Mouse (Mus musculus) cerebellum, adult 2 months (tissue): ENCODE results near the gene Zc3h18. TPM values are rescaled to one million over a fixed set of nuclear protein-coding genes. Genes with fewer than 3 reads are reported as not detected.

Experiments used
- DNase-seq, 2 experiments: peaks; one replicate each; pipeline ENCODE4 v3.0.0; 2021
- H3K27ac ChIP-seq: fragments of 200-500 bp; 2 replicates; pipeline ENCODE4 v1.5.1; 2012; ENCODE audit warnings: low read length, control low read depth, inconsistent platforms; ENCODE audit not compliant: insufficient read depth
- H3K27me3 ChIP-seq: fragments of 200-500 bp; 2 replicates; pipeline ENCODE4 v1.6.1; 2012; ENCODE audit warnings: inconsistent platforms, mild to moderate bottlenecking, low read length, moderate library complexity; ENCODE audit not compliant: control insufficient read depth, insufficient read depth
- H3K4me1 ChIP-seq: fragments of 200-500 bp; 2 replicates; pipeline ENCODE4 v1.6.1; 2011; ENCODE audit warnings: low read length; ENCODE audit not compliant: control insufficient read depth, insufficient read depth
- H3K4me3 ChIP-seq: fragments of 200-500 bp; replicated peaks from 2 replicates; pipeline ENCODE3; 2011; ENCODE audit warnings: mild to moderate bottlenecking, low read depth, low read length, control low read depth; ENCODE audit not compliant: insufficient read depth
- CTCF ChIP-seq: fragments of 200-500 bp; IDR thresholded peaks from 2 replicates; pipeline ENCODE4 v1.5.1; 2011; ENCODE audit warnings: low read depth, mild to moderate bottlenecking, control low read depth, low read length, moderate library complexity, borderline replicate concordance; ENCODE audit not compliant: insufficient read depth
- POLR2A ChIP-seq: fragments of 200-500 bp; IDR thresholded peaks from 2 replicates; pipeline ENCODE4 v1.6.1; 2011; ENCODE audit warnings: low read length, control low read depth, borderline replicate concordance; ENCODE audit not compliant: insufficient read depth
- WGBS: fragments of 180-500 bp; shearing (Covaris S2); methylation state at CpG from one replicate; pipeline ENCODE4 v1.1.7; 2018; 5-methylcytosine and 5-hydroxymethylcytosine counted together
- polyA plus RNA-seq: library from polyadenylated mRNA; depleted of rRNA; stranded (reverse); fragments of >200 nt; gene quantifications from 2 replicates; pipeline ENCODE4 v1.2.3, GENCODE M21; 2012

The Zc3h18 gene
- polyA plus RNA-seq, 1 experiment = 39.2 TPM

GRCm38 (mm10) chr8:122430058-122430636 lies 53.7 kb downstream of the Zc3h18 start:
- Histone ChIP-seq H3K27me3 (no peaks in the 10 kb centered on the region), H3K4me1 (no peaks in the 10 kb centered on the region), H3K4me3 (no peak overlapping the region), H3K27ac (no peak overlapping the region)
- 82% methylated on average over 10 of the region's 10 CpGs for WGBS
- TF ChIP-seq CTCF (no peak), POLR2A (no peak)
- no peak for DNase-seq

- no peaks in the 10 kb centered on the region for H3K27me3 ChIP-seq
- no peaks in the 10 kb centered on the region for H3K4me1 ChIP-seq
- no peak for DNase-seq
- TF ChIP-seq CTCF (no peak), POLR2A (no peak)
- H3K27ac ChIP-seq = no peak overlapping the region
- H3K4me3 ChIP-seq = no peak overlapping the region
- 71% methylated on average over 3 of the region's 3 CpGs for WGBS
Measured at GRCm38 (mm10) chr8:122430646-122431045, 54.2 kb downstream of the Zc3h18 start.

GRCm38 (mm10) chr8:122431694-122432442 lies 55.5 kb downstream of the Zc3h18 start:
- H3K27ac ChIP-seq = no peak overlapping the region
- WGBS = 63% methylated on average over 18 of the region's 18 CpGs
- H3K4me3 ChIP-seq = no peak overlapping the region
- no peaks in the 10 kb centered on the region for H3K4me1 ChIP-seq
- TF ChIP-seq POLR2A = no peak
- no peak for TF ChIP-seq CTCF
- no peak for DNase-seq
- H3K27me3 ChIP-seq = no peaks in the 10 kb centered on the region

GRCm38 (mm10) chr8:122432443-122433268 lies 56.2 kb downstream of the Zc3h18 start, which contains the start of gene Cyba:
Gene Cyba, minus strand, starts transcription at chr8:122432930.
- no peak within 1 kb of the TSS for H3K4me3 ChIP-seq
- TF ChIP-seq POLR2A (no peak), CTCF (no peak)
- DNase-seq = no peak
- no peak within 1 kb of the TSS for H3K27ac ChIP-seq
- H3K27me3 ChIP-seq = no peaks in the 10 kb centered on the region
- WGBS = 25% methylated on average over 45 of the region's 45 CpGs
- no peaks in the 10 kb centered on the region; the same call in 1 of the 2 replicates for H3K4me1 ChIP-seq

- H3K4me1 ChIP-seq = peaks cover 3% of the 10 kb centered on the region
- WGBS = 67% methylated on average over 11 of the region's 11 CpGs
- no peak overlapping the region for H3K27ac ChIP-seq
- H3K4me3 ChIP-seq = no peak overlapping the region
- no peak for DNase-seq
- TF ChIP-seq CTCF = no peak
- TF ChIP-seq POLR2A = no peak
- no peaks in the 10 kb centered on the region for H3K27me3 ChIP-seq
Measured at GRCm38 (mm10) chr8:122433269-122433905, 57.0 kb downstream of the Zc3h18 start.

GRCm38 (mm10) chr8:122435375-122435774 lies 59.0 kb downstream of the Zc3h18 start:
- DNase-seq = no peak
- peak; percentile 39; the same call in 1 of the 2 replicates for TF ChIP-seq CTCF
- no peak for TF ChIP-seq POLR2A
- Histone ChIP-seq H3K4me3 (no peak overlapping the region), H3K4me1 (peaks cover 23% of the 10 kb centered on the region), H3K27ac (no peak overlapping the region), H3K27me3 (no peaks in the 10 kb centered on the region)
- WGBS = 96% methylated on average over 6 of the region's 6 CpGs

GRCm38 (mm10) chr8:122436146-122436545 lies 59.7 kb downstream of the Zc3h18 start:
- no peak overlapping the region for H3K4me3 ChIP-seq
- TF ChIP-seq POLR2A = no peak
- no peak for TF ChIP-seq CTCF
- peaks cover 27% of the 10 kb centered on the region for H3K4me1 ChIP-seq
- DNase-seq = no peak
- WGBS = 92% methylated on average over 9 of the region's 9 CpGs
- no peaks in the 10 kb centered on the region for H3K27me3 ChIP-seq
- H3K27ac ChIP-seq = no peak overlapping the region
